Mouse (Mus musculus) liver, embryonic 12.5 days (tissue): ENCODE measurements at regions not wholly inside any gene's neighbourhood (a gene's known extent, or its start where the extent isn't known, plus 50 kb on each side); places are given as distances from the start of the nearest gene placed in this dataset.

ENCODE experiments used
- ATAC-seq: fragments of 200-750 bp; cut with Nextera tagmentation; 2 replicates; pipeline ENCODE4 v1.8.0; 2017; ENCODE audit warnings: moderate number of reproducible peaks, mild to moderate bottlenecking, moderate library complexity
- H3K27ac ChIP-seq: fragments of 300-500 bp; sonication (generic); 2 replicates; pipeline ENCODE4 v1.5.1; 2016; ENCODE audit warnings: mild to moderate bottlenecking
- H3K27me3 ChIP-seq: fragments of 300-500 bp; sonication (generic); replicated peaks from 2 replicates; pipeline ENCODE4 v1.6.1; 2016; ENCODE audit warnings: mild to moderate bottlenecking, moderate library complexity
- H3K36me3 ChIP-seq: fragments of 300-500 bp; sonication (generic); 2 replicates; pipeline ENCODE4 v1.6.1; 2016; ENCODE audit warnings: mild to moderate bottlenecking, moderate library complexity
- H3K4me1 ChIP-seq: fragments of 300-500 bp; sonication (generic); 2 replicates; pipeline ENCODE4 v1.6.1; 2016
- H3K4me2 ChIP-seq: fragments of 300-500 bp; sonication (generic); 2 replicates; pipeline ENCODE4 v1.6.1; 2016; ENCODE audit warnings: mild to moderate bottlenecking, moderate library complexity
- H3K4me3 ChIP-seq: fragments of 300-500 bp; sonication (generic); 2 replicates; pipeline ENCODE4 v1.5.1; 2016; ENCODE audit warnings: mild to moderate bottlenecking, moderate library complexity
- H3K9ac ChIP-seq: fragments of 300-500 bp; sonication (generic); 2 replicates; pipeline ENCODE4 v1.6.1; 2016; ENCODE audit warnings: mild to moderate bottlenecking, moderate library complexity
- H3K9me3 ChIP-seq: fragments of 300-500 bp; sonication (generic); replicated peaks from 2 replicates; pipeline ENCODE4 v1.6.1; 2016; ENCODE audit warnings: mild to moderate bottlenecking, moderate library complexity
- WGBS: fragments of 180-500 bp; shearing (Covaris S2); methylation state at CpG from one replicate; pipeline ENCODE4 v1.1.7; 2016; ENCODE audit not compliant: insufficient replicate concordance; 5-methylcytosine and 5-hydroxymethylcytosine counted together

DNA sequence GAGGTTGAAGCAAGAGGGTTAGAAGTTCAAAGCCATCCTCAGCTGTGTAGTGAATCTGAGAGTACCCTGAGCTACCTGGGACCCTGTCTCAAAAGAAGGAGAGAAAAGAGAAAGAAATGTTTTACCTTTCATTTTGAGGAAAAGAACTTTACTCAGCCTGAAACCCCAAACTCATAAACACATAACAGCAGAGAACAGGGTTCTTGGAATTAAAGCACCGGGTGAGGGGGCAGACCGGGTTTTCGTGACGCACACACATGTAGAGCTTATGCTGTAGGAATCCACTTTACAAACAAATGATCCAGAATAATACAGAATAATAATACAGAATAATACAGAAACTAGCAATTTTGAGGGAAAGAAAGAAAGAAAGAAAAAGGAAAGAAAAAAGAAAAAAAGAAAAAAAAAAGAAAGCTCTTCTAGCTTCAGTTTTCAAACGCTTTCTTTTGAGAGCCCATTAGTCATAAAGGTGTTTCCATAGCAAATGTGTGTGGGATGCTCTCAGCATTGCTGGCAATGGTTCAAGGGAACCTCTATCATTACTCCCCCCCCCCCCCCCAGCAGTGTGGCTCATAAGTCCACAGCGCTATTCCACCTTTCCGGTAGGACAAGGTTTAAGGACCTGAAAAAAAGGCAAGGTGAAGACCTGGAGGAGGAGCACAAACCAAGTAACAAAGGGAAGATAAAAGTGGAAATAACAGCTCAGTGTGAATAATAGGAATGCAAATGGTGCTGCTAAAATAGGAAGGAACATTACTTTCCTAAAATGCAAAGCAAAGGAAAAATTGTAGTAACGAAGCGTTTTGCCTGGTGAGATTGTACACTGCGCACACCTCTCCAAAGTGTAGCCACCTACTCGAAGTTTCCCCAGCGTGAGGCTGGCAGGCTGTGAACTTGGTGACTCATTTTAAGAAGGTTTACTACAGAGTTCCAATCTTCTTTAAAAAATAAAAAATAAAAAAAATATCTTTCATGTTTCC is 110.3 kb downstream of the Btg1 start:
- Histone ChIP-seq H3K4me3 (no peak overlapping the region), H3K9ac (no peak overlapping the region), H3K36me3 (no peaks in the 10 kb centered on the region), H3K4me1 (peaks cover 26% of the 10 kb centered on the region), H3K27ac (no peak overlapping the region), H3K27me3 (no peaks in the 10 kb centered on the region), H3K9me3 (no peaks in the 10 kb centered on the region), H3K4me2 (no peak overlapping the region)
- WGBS = 84% methylated on average over 12 of the region's 12 CpGs
- ATAC-seq = no peak

DNA sequence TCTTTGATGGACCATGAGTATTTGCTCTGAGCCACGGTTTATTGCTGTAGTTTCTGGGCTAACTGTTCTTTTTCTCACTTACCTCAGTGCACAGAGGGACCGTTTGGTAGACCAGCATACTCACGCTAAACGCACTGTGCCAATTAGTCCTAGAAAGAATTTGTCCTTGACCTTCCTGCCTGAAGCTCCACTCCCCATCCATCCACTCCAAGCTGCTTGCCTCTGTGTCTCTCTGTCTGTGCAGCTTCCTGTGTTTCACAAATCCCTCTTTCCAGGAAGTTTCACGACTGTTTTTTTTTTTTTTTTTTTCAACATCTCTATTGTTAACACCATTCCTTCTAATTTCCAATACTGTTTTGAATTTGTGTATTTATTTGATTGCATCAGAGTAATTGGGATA is 116.8 kb downstream of the Btg1 start:
- Histone ChIP-seq H3K9ac (no peak overlapping the region), H3K4me2 (no peak overlapping the region), H3K27me3 (no peaks in the 10 kb centered on the region), H3K4me3 (no peak overlapping the region), H3K27ac (no peak overlapping the region), H3K4me1 (no peaks in the 10 kb centered on the region), H3K36me3 (no peaks in the 10 kb centered on the region), H3K9me3 (no peaks in the 10 kb centered on the region)
- ATAC-seq = no peak
- 50% methylated on average over 5 of the region's 5 CpGs for WGBS

GRCm38 (mm10) chr10:96735146-96735545 is 118.3 kb downstream of the Btg1 start:
- WGBS = 86% methylated on average over 11 of the region's 11 CpGs
- Histone ChIP-seq H3K4me3 (no peak overlapping the region), H3K9ac (no peak overlapping the region), H3K27ac (no peak overlapping the region), H3K4me1 (no peaks in the 10 kb centered on the region), H3K4me2 (no peak overlapping the region), H3K9me3 (no peaks in the 10 kb centered on the region), H3K27me3 (no peaks in the 10 kb centered on the region), H3K36me3 (no peaks in the 10 kb centered on the region)
- ATAC-seq = no peak

- WGBS = 67% methylated on average over 4 of the region's 4 CpGs
- Histone ChIP-seq H3K27me3 (no peaks in the 10 kb centered on the region), H3K9me3 (no peaks in the 10 kb centered on the region), H3K36me3 (no peaks in the 10 kb centered on the region), H3K4me2 (no peak overlapping the region), H3K4me3 (no peak overlapping the region), H3K27ac (no peak overlapping the region), H3K9ac (no peak overlapping the region), H3K4me1 (no peaks in the 10 kb centered on the region)
- ATAC-seq = no peak
These were observed 119.3 kb downstream of the Btg1 start for GRCm38 (mm10) chr10:96735885-96736628.

DNA sequence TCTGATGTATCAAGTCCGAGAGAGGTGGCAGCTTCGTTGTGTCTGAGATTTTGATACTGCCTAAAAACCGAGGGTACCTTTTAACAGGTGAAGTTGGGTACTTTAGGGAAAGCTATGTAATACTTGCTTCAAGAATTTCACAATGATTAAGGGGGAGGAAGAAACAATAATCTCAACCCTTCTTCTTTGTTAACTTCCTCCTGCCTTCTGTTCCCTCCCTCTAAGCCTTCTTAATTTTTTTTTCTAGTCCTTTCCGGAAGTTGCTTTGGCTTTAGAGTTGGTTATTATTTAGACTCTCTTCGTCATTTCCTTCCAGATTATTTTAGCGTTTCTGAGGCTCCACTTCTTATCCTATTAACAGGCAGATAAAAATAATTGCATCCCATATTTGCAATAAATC is 121.2 kb downstream of the Btg1 start:
- H3K4me2 ChIP-seq = no peak overlapping the region
- no peak for ATAC-seq
- WGBS = 66% methylated on average over 6 of the region's 6 CpGs

GRCm38 (mm10) chr10:96738606-96739005 is 121.8 kb downstream of the Btg1 start:
- no peaks in the 10 kb centered on the region for H3K9me3 ChIP-seq
- 73% methylated on average over 5 of the region's 5 CpGs for WGBS
- H3K4me1 ChIP-seq = no peaks in the 10 kb centered on the region
- H3K4me3 ChIP-seq = no peak overlapping the region
- ATAC-seq = no peak
- H3K27me3 ChIP-seq = no peaks in the 10 kb centered on the region
- H3K27ac ChIP-seq = no peak overlapping the region
- no peak overlapping the region for H3K4me2 ChIP-seq
- H3K9ac ChIP-seq = no peak overlapping the region
- no peaks in the 10 kb centered on the region for H3K36me3 ChIP-seq

More for the DNA sequence above, 121.2 kb downstream of the Btg1 start:
- Histone ChIP-seq H3K27me3 (no peaks in the 10 kb centered on the region), H3K9me3 (no peaks in the 10 kb centered on the region), H3K9ac (no peak overlapping the region), H3K4me3 (no peak overlapping the region), H3K27ac (no peak overlapping the region), H3K4me1 (no peaks in the 10 kb centered on the region), H3K36me3 (no peaks in the 10 kb centered on the region)

DNA sequence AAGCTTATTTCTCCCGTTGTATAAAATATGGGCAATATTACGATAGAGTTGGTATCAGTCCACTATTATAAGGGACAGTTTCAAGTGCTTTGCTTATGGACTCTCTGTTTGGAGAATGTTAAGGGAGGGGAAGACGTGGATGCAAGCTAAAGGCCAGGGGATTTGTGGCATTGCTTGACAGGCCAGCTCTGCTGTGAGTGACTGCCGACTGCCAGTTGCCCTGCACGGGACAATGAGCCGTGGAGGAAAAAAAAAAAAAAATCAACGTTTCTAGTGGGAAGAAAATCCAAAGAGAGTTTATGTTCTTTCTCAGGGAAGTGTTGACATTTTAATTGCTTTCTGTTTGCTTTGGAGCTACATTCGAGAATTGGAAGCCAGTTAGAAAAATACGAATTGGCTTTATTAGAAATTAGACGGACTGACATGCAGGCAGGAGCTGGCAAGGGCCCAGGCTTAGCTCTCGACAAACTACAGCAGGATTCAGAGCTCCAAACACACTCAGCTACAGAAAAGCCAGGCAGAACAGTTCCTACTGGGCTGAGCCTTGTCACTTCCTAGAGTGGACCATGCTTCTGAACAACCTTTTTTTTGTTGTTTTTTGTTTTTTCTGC is 127.5 kb downstream of the Btg1 start:
- Histone ChIP-seq H3K4me2 (no peak overlapping the region), H3K36me3 (no peaks in the 10 kb centered on the region), H3K27me3 (no peaks in the 10 kb centered on the region), H3K9ac (no peak overlapping the region), H3K9me3 (no peaks in the 10 kb centered on the region), H3K27ac (no peak overlapping the region), H3K4me3 (no peak overlapping the region), H3K4me1 (no peaks in the 10 kb centered on the region)
- 60% methylated on average over 11 of the region's 11 CpGs for WGBS
- no peak for ATAC-seq

DNA sequence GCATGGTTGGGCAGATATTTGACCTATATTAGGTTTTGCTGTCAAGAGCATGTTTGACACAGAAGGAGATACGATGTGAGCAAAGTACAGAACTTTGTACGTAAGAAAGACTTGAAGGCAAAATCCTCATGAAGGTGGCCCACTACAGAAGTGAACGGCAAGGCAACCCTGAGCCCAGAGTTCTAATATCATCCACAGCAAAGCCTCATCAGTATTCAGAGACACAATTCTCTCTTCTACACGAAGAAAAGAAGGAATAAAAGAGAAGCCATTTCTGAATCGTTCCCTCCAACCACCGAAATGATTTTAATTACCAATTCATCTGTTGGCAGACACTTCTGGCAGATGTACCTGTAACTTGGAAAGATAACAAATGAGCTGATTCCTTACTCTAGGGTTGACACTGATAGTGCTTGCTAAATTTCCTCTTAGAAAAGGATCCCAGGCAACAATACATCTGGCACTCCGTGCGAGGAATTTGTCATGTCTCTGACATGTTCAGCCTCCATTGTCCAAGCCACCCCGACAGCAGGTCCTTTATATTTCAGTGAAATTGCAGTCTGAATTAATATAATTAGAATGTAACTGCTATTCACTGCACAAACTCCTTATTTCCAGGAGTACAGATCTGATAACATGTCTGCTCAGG is 130.3 kb downstream of the Btg1 start:
- ATAC-seq = no peak
- Histone ChIP-seq H3K9me3 (no peaks in the 10 kb centered on the region), H3K36me3 (no peaks in the 10 kb centered on the region), H3K27ac (no peak overlapping the region), H3K4me2 (no peak overlapping the region), H3K4me1 (no peaks in the 10 kb centered on the region), H3K4me3 (no peak overlapping the region), H3K9ac (no peak overlapping the region), H3K27me3 (no peaks in the 10 kb centered on the region)
- WGBS = 78% methylated on average over 9 of the region's 9 CpGs

DNA sequence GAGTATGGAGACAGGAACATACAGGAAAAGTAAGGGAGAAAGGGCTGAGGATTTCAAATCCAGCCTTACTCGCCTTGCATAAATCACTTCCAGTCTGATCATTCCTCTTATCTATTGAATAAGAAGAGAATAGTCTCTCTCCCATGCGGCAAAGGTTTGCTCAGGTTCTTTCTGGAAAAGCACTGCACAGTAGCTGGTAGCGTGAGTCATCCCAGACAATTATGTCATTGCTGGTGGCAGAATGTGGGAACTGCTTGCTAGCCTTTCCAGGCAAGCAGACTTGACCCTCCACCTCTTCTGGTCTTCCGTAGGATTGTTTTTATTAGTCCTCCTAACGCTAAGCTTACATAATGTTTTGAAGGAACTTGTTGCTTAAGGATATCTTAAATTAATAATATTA is 134.1 kb downstream of the Btg1 start:
- H3K4me2 ChIP-seq = no peak overlapping the region
- WGBS = 35% methylated on average over 5 of the region's 5 CpGs

DNA sequence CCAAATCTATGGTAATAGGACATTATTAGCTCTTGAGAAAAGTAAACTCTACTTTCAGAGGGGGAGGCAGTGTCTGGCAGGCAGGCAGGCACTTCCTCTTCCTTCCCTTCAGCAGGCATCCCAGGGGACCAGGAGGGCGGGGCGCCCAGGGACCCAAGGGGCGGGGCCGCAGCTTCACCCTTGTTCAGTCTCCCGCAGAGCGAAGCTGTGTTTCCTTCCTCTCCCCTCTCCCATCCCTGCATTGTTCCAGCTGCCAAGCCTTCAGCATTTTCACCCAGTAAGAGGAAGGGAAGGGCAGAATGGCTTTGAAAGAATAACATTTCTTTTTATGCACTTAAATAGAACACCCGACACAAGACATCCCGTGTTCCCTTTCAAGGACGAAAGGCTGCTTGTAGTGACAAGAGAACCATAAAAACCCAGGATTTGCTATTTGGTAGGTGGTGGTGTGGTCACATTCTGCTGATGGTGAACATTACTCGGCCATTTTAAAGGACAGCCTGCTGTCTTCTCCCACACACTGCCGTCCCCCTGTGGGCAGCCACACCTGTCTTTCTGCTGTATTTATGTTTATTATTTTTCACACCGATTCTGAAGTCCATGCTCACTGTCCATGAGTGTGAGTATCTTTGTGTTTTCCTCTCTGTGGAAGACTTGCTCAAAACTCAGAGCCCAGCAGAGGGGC is 134.9 kb downstream of the Btg1 start:
- no peaks in the 10 kb centered on the region for H3K4me1 ChIP-seq
- H3K4me3 ChIP-seq = no peak overlapping the region
- ATAC-seq = peak; percentile 68
- H3K36me3 ChIP-seq = no peaks in the 10 kb centered on the region
- no peak overlapping the region for H3K27ac ChIP-seq
- WGBS = 15% methylated on average over 12 of the region's 12 CpGs
- peak overlapping the region; percentile 36 for H3K4me2 ChIP-seq
- H3K27me3 ChIP-seq = no peaks in the 10 kb centered on the region
- H3K9me3 ChIP-seq = no peaks in the 10 kb centered on the region
- no peak overlapping the region for H3K9ac ChIP-seq

More for the DNA sequence above, 134.1 kb downstream of the Btg1 start:
- Histone ChIP-seq H3K9me3 (no peaks in the 10 kb centered on the region), H3K4me1 (no peaks in the 10 kb centered on the region), H3K27ac (no peak overlapping the region), H3K9ac (no peak overlapping the region), H3K27me3 (no peaks in the 10 kb centered on the region), H3K4me3 (no peak overlapping the region), H3K36me3 (no peaks in the 10 kb centered on the region)
- no peak for ATAC-seq

DNA sequence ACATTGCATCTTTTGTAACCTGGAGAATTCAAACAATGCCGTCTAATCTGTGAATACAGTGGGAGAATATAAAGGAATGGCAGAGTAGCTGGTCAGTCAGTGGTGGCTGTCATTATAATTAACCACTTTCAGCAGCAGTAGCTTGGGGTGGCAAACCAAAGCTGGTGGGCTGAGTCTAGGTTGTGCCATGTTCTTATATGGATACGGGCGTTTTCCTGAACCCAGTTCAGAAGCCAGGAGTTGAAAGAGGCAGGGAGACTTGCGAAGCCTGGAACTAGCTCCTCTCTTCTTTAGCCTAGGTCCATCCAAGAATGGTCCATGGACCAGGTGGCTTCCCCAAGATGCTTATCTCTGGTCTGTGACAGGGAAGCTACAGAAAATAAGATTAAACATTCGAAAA is 135.7 kb downstream of the Btg1 start:
- Histone ChIP-seq H3K4me1 (no peaks in the 10 kb centered on the region), H3K27me3 (no peaks in the 10 kb centered on the region), H3K27ac (no peak overlapping the region), H3K9me3 (no peaks in the 10 kb centered on the region), H3K36me3 (no peaks in the 10 kb centered on the region), H3K9ac (no peak overlapping the region), H3K4me2 (no peak overlapping the region), H3K4me3 (no peak overlapping the region)
- no peak for ATAC-seq
- 80% methylated on average over 5 of the region's 5 CpGs for WGBS
